ENCODE assay signal across 22 mouse cellular contexts in genomic region chr2:92065269-92065888, GRCm38 (mm10). TPM values are rescaled to one million over a fixed set of nuclear protein-coding genes. Genes with fewer than 3 reads are reported as not detected.
DNase-seq lines count a peak whose midpoint lies in the region; ATAC-seq lines count a peak whose summit lies in the region.
"Had no signal": no experiment of that assay in that cellular context is flagged by ENCODE, and none has a peak within 500 bp of the region (broad histone marks: within the 10 kb centered on the region; RNA-seq: fewer than 3 reads in every experiment).

No protein-coding gene starts in this region.

- no peak overlapping the region for H3K27ac ChIP-seq in midbrain, embryonic 16.5 days (ENCODE audit: low read length)
- H3K27ac ChIP-seq: forebrain, embryonic 12.5 days; heart, embryonic 13.5 days; hindbrain, embryonic 14.5 days; limb, embryonic 13.5 days; liver, embryonic 15.5 days; neural tube, embryonic 12.5 days had no signal

- peaks cover 52% of the 10 kb centered on the region for H3K27me3 ChIP-seq in megakaryocyte, embryonic 14.5 days (replicated peaks)
- H3K27me3 ChIP-seq in midbrain, embryonic 16.5 days (ENCODE audit: control insufficient read depth, insufficient read depth, low read depth, low read length) = no peaks in the 10 kb centered on the region

- H3K4me1 ChIP-seq in megakaryocyte, embryonic 14.5 days = peaks cover 23% of the 10 kb centered on the region
- H3K4me1 ChIP-seq in midbrain, embryonic 16.5 days (ENCODE audit: control insufficient read depth, insufficient read depth, low read length) = peaks cover 1% of the 10 kb centered on the region; the same call in 1 of the 2 replicates
- H3K4me1 ChIP-seq: forebrain, embryonic 12.5 days; heart, embryonic 13.5 days; liver, embryonic 15.5 days; neural tube, embryonic 12.5 days had no signal

- H3K36me3 ChIP-seq in megakaryocyte, embryonic 14.5 days (replicated peaks; ENCODE audit: low read length) = no peaks in the 10 kb centered on the region
- H3K36me3 ChIP-seq in midbrain, embryonic 16.5 days (ENCODE audit: control insufficient read depth, insufficient read depth, low read length) = no peaks in the 10 kb centered on the region
- H3K36me3 ChIP-seq: forebrain, embryonic 12.5 days; heart, embryonic 13.5 days; limb, embryonic 13.5 days; liver, embryonic 15.5 days; neural tube, embryonic 12.5 days had no signal

- H3K9me3 ChIP-seq in megakaryocyte, embryonic 14.5 days = no peaks in the 10 kb centered on the region
- H3K9me3 ChIP-seq in midbrain, embryonic 16.5 days (replicated peaks; ENCODE audit: control insufficient read depth, low read length, poor library complexity, severe bottlenecking) = no peaks in the 10 kb centered on the region
- H3K9me3 ChIP-seq: forebrain, embryonic 12.5 days; heart, embryonic 13.5 days; limb, embryonic 13.5 days; liver, embryonic 15.5 days; neural tube, embryonic 12.5 days had no signal

- H3K4me2 ChIP-seq in midbrain, embryonic 16.5 days (ENCODE audit: low read length) = no peak overlapping the region
- H3K4me2 ChIP-seq: forebrain, embryonic 12.5 days; heart, embryonic 13.5 days; hindbrain, embryonic 14.5 days; limb, embryonic 13.5 days; liver, embryonic 15.5 days; midbrain, embryonic 11.5 days; neural tube, embryonic 12.5 days had no signal

- ATAC-seq in common myeloid progenitor, adult 5-6 weeks (replicated peaks; ENCODE audit: low read depth, poor library complexity, severe bottlenecking) = 0 out of 2 replicates have a peak, but pooled peaks have one; percentile 25
- ATAC-seq in erythroid progenitor cell, adult 5-6 weeks (replicated peaks; ENCODE audit: low FRiP score, poor library complexity, severe bottlenecking) = no peak
- no peak for ATAC-seq in midbrain, embryonic 16.5 days
- ATAC-seq: Patski had no signal

- 88% methylated on average over 8 of the region's 8 CpGs for WGBS in midbrain, embryonic 16.5 days

- peak; percentile 14 to 18 for DNase-seq in kidney, adult 8-10 months
- no peak for DNase-seq in kidney, adult 18-20 months
- peak; percentile 55 for DNase-seq in 416B (ENCODE audit: low read depth)
- no peak for DNase-seq in adrenal gland, postnatal 4 days (ENCODE audit: low spot score in 2 of 2)
- DNase-seq: adrenal gland, adult 8-10 months; cerebellum, adult 11 months; cerebellum, postnatal 14 days; heart, postnatal 36 days; lung, postnatal 10 days; thymus, postnatal 36 days had no signal

- H3K9ac ChIP-seq in midbrain, embryonic 16.5 days (ENCODE audit: low read depth, low read length) = no peak overlapping the region
- H3K9ac ChIP-seq: forebrain, embryonic 12.5 days; heart, embryonic 13.5 days; hindbrain, embryonic 14.5 days; limb, embryonic 13.5 days; liver, embryonic 15.5 days; neural tube, embryonic 12.5 days had no signal

- H3K4me3 ChIP-seq in megakaryocyte, embryonic 14.5 days (replicated peaks) = peak overlapping the region; percentile 73
- H3K4me3 ChIP-seq in midbrain, embryonic 16.5 days (ENCODE audit: low read depth, low read length) = no peak overlapping the region
- H3K4me3 ChIP-seq: forebrain, embryonic 12.5 days; heart, embryonic 13.5 days; limb, embryonic 13.5 days; liver, embryonic 15.5 days; neural tube, embryonic 12.5 days had no signal

RNA-seq across cellular contexts. Expression of gene Phf21a, which starts 27.5 kb away (rescaled TPM):
- 40.4 and 47.0 TPM in 2 replicates for total RNA-seq in common myeloid progenitor, adult 5-6 weeks (2017)
- 19.0 and 41.1 TPM in 2 replicates for polyA plus RNA-seq in megakaryocyte, embryonic 14.5 days (2012; ENCODE audit: insufficient read depth, low replicate concordance)
- total RNA-seq in erythroid progenitor cell, adult 5-6 weeks (2015; ENCODE audit: low replicate concordance) = 27.0 and 41.5 TPM in 2 replicates
- total RNA-seq in erythroid progenitor cell, adult 5-6 weeks (2017; ENCODE audit: low replicate concordance) = 2.0 and 22.5 TPM in 2 replicates
- polyA plus RNA-seq in midbrain, embryonic 16.5 days (2015; fragmentation: Nextera tagmentation; extraction: Ambion mirVana) = 33.6 and 36.0 TPM in 2 replicates
- 100 to 1,000 TPM; 108 to 115 TPM for total RNA-seq in adrenal gland, postnatal 4 days (2021)

RNA-seq across cellular contexts. Expression of gene Creb3l1, which starts 41.1 kb away (rescaled TPM):
- 0.78 TPM in 1 of 2 replicates, not detected in the other for total RNA-seq in common myeloid progenitor, adult 5-6 weeks (2017)
- 22.3 and 27.7 TPM in 2 replicates for polyA plus RNA-seq in megakaryocyte, embryonic 14.5 days (2012; ENCODE audit: insufficient read depth, low replicate concordance)
- 1.4 TPM in 1 of 2 replicates, not detected in the other for total RNA-seq in erythroid progenitor cell, adult 5-6 weeks (2015; ENCODE audit: low replicate concordance)
- total RNA-seq in erythroid progenitor cell, adult 5-6 weeks (2017; ENCODE audit: low replicate concordance) = 0.08 and 0.51 TPM in 2 replicates
- 1.2 and 1.9 TPM in 2 replicates for polyA plus RNA-seq in midbrain, embryonic 16.5 days (2015; fragmentation: Nextera tagmentation; extraction: Ambion mirVana)
- 10 to 100 TPM; 20.0 to 22.7 TPM for total RNA-seq in adrenal gland, postnatal 4 days (2021)

Comparison
In these comparisons a context has a peak if more than half of its experiments do, and no peak if none do; other contexts are left out.
1. DNase-seq: peak in kidney, adult 8-10 months (2 of 2) and 416B (single experiment); none in kidney, adult 18-20 months (single experiment) and adrenal gland, postnatal 4 days (0 of 2).
2. RNA of gene Creb3l1, which starts 41.1 kb away (total RNA-seq): 20.0 to 22.7 TPM in adrenal gland, postnatal 4 days; 0.78 TPM in common myeloid progenitor, adult 5-6 weeks and 0.08 to 1.4 TPM in erythroid progenitor cell, adult 5-6 weeks; every median in the first group is over 4 times any median in the second.